Mouse (Mus musculus): ENCODE measurements at regions not wholly inside any gene's neighbourhood (a gene's known extent, or its start where the extent isn't known, plus 50 kb on each side); places are given as distances from the start of the nearest gene placed in this dataset.

DNA sequence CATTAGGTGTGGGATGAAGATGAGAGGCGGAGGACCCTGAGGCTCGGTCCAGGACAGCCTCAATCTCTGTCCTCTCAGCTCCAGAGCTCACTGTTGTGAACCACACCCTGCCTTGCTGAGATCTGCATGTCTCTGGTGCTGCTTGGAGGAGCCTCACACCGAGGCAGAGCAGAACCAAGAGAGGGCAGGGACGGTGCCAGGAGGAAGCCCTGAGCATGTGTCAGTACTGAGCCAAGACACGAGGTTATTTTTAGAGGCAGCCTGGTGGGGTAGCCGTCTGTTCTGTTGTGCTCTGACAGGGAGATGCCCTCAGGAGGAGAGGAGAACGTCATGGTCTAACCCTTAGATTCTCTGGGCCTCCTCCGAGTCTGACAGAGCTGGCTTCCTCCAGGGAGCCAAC, 50.3 kb upstream of the Tle3 start:
- Histone ChIP-seq H3K4me3 (ENCODE audit: insufficient read depth, low read length) (no peak overlapping the region), H3K4me1 (ENCODE audit: control insufficient read depth, insufficient read depth, low read length) (peaks cover 21% of the 10 kb centered on the region), H3K27ac (ENCODE audit: insufficient read depth, low read depth, low read length) (no peak overlapping the region)
- no peak for TF ChIP-seq CTCF (IDR thresholded peaks at IDR 0.05; ENCODE audit: low read depth, low read length)
- TF ChIP-seq POLR2A (IDR thresholded peaks at IDR 0.05; ENCODE audit: borderline replicate concordance, low read depth, low read length) = no peak

DNA sequence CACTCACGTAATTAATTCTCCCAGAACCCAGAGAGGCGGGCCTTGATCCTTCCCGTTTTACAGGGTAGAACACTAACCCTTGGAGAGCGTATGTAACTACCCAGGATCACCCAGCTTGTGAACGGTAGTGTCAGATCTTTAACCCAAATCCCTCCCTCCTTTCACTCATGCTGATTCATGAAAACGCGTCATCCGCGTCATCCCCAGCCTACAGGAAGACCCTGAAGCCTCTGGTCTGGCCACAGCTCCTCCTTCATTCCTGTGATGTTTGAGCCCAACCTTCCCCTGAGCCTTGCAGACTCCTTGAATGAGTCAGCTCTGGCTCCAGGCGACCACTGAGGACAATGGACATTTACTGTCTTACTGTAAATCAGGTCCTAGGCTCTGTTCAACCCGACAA, 49.8 kb upstream of the Tle3 start:
- Histone ChIP-seq H3K4me1 (ENCODE audit: control insufficient read depth, insufficient read depth, low read length) (peaks cover 21% of the 10 kb centered on the region), H3K4me3 (ENCODE audit: insufficient read depth, low read length) (no peak overlapping the region), H3K27ac (ENCODE audit: insufficient read depth, low read depth, low read length) (no peak overlapping the region)
- TF ChIP-seq CTCF (IDR thresholded peaks at IDR 0.05; ENCODE audit: low read depth, low read length) (no peak), POLR2A (IDR thresholded peaks at IDR 0.05; ENCODE audit: borderline replicate concordance, low read depth, low read length) (no peak)

Data from bone marrow macrophage, adult 2 months (primary cell).